Mouse (Mus musculus): Measurements from ENCODE around the gene Tra2a. TPM values are rescaled to one million over a fixed set of nuclear protein-coding genes. Genes with fewer than 3 reads are reported as not detected.

The Tra2a gene
- total and polyA plus RNA-seq, 3 experiments, result 21.0 to 26.4 (median 23.1) TPM

DNA sequence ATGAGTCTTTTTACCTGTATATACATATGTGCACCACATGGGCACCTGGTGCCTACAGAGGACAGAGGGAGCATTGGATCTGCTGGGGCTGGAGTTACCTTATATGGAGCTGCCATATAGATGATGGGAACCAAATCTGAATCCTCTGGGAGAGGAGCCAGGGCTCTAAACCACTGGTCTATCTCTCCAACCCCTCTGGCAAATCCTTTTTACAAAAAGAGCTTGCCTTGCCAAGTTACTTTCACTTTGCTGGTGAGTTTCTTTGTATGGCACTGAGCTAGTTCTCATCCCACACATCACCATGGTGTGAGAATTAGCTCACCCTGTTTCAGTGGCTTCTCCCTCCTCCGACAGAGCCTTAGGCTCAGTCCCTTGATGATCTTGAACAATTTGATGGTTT, 57.4 kb downstream of the Tra2a start:
- Histone ChIP-seq H3K79me2 (replicated peaks; ENCODE audit: control insufficient read depth, insufficient read depth, low read length) (no peaks in the 10 kb centered on the region), H3K4me1 (ENCODE audit: control insufficient read depth, insufficient read depth, low read length) (no peaks in the 10 kb centered on the region; the same call in 1 of the 2 replicates), H3K36me3 (ENCODE audit: control insufficient read depth, insufficient read depth, low read length) (no peaks in the 10 kb centered on the region), H3K9ac (ENCODE audit: low read depth, low read length) (no peak overlapping the region), H3K4me3 (no peak overlapping the region), H3K27me3 (ENCODE audit: control insufficient read depth, insufficient read depth, low read length) (no peaks in the 10 kb centered on the region), H3K27ac (no peak overlapping the region)
- 67% methylated on average over 1 of the region's 1 CpGs for WGBS
- TF ChIP-seq EP300 (IDR thresholded peaks at IDR 0.05; ENCODE audit: insufficient read depth, low read depth, low read length) (no peak), POLR2A (IDR thresholded peaks at IDR 0.05; ENCODE audit: insufficient read depth, low read depth, low read length) (no peak), CTCF (IDR thresholded peaks at IDR 0.05) (no peak)
- intact Hi-C loops (cut with DNase I), result no loop called here
- DNase-seq, result no peak

DNA sequence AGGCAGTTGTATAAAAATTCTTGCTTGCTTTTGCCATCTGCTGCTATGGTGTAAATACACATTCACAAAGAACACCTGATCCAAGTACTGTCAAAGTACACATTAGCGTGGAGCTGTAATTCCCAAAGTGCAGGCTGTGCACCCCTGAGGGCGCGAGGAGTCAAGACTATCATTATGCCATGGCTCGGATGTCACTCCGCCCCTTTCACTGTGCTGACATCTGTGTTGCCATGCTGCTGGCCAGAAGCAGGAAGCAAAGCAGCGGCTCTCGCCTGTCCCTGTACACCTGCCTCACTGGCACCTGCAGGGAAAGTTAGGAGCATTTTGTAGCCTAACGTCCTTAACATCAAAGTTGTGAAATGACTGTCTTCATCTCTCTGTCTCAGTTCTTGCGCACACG, 68.6 kb downstream of the Tra2a start:
- TF ChIP-seq POLR2A (IDR thresholded peaks at IDR 0.05; ENCODE audit: insufficient read depth, low read depth, low read length) (no peak), CTCF (IDR thresholded peaks at IDR 0.05) (no peak), EP300 (IDR thresholded peaks at IDR 0.05; ENCODE audit: insufficient read depth, low read depth, low read length) (no peak)
- Histone ChIP-seq H3K27me3 (ENCODE audit: control insufficient read depth, insufficient read depth, low read length) (no peaks in the 10 kb centered on the region), H3K9ac (ENCODE audit: low read depth, low read length) (no peak overlapping the region), H3K4me1 (ENCODE audit: control insufficient read depth, insufficient read depth, low read length) (no peaks in the 10 kb centered on the region), H3K36me3 (ENCODE audit: control insufficient read depth, insufficient read depth, low read length) (no peaks in the 10 kb centered on the region), H3K4me3 (no peak overlapping the region), H3K27ac (no peak overlapping the region), H3K79me2 (replicated peaks; ENCODE audit: control insufficient read depth, insufficient read depth, low read length) (no peaks in the 10 kb centered on the region)
- intact Hi-C loops (cut with DNase I), result no loop called here
- WGBS, result 93% methylated on average over 10 of the region's 10 CpGs
- no peak for DNase-seq

DNA sequence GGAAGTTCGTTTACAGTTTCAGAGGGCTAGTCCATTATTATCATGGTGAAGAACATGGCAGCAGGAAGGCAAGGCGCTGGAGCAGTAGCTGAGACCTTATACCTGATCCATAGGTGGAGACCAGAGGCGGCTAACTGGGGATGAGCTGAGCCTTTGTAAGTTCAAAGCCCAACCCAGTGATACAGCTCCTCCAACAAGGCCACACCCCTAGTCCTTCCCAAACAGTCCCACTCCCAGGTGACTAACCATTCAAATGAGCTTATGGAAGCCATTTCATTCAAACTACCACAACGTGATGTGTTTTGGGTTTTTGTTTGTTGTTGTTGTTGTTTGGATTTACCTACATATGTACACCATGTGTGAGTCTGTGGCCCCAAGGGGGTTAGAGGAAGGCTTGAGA, 69.3 kb downstream of the Tra2a start:
- intact Hi-C loops (cut with DNase I), result no loop called here

More for the DNA sequence above, 69.3 kb downstream of the Tra2a start:
- Histone ChIP-seq H3K4me3 (no peak overlapping the region), H3K4me1 (ENCODE audit: control insufficient read depth, insufficient read depth, low read length) (no peaks in the 10 kb centered on the region), H3K36me3 (ENCODE audit: control insufficient read depth, insufficient read depth, low read length) (no peaks in the 10 kb centered on the region), H3K27ac (no peak overlapping the region), H3K79me2 (replicated peaks; ENCODE audit: control insufficient read depth, insufficient read depth, low read length) (no peaks in the 10 kb centered on the region), H3K27me3 (ENCODE audit: control insufficient read depth, insufficient read depth, low read length) (no peaks in the 10 kb centered on the region), H3K9ac (ENCODE audit: low read depth, low read length) (no peak overlapping the region)
- TF ChIP-seq POLR2A (IDR thresholded peaks at IDR 0.05; ENCODE audit: insufficient read depth, low read depth, low read length) (no peak), CTCF (IDR thresholded peaks at IDR 0.05) (no peak), EP300 (IDR thresholded peaks at IDR 0.05; ENCODE audit: insufficient read depth, low read depth, low read length) (no peak)
- WGBS, result 95% methylated on average over 4 of the region's 4 CpGs
- no peak for DNase-seq

Other genes starting within 250 kb of the Tra2a start
- 1 to 10 TPM in 1 of 2 experiments, under 1 TPM in 1; 0.84 to 1.3 TPM for gene Gpnmb, start 227.5 kb downstream of the Tra2a start, total RNA-seq (2021)
- 2.4 and 4.9 TPM in 2 replicates for gene Gpnmb, start 227.5 kb downstream of the Tra2a start, polyA plus RNA-seq (2012; rRNA removed)
- gene Malsu1, start 190.2 kb downstream of the Tra2a start, total RNA-seq (2021), result 10 to 100 TPM; 34.4 to 39.0 TPM
- 14.5 and 15.4 TPM in 2 replicates for gene Malsu1, start 190.2 kb downstream of the Tra2a start, polyA plus RNA-seq (2012; rRNA removed)
- gene Igf2bp3, start 49.1 kb downstream of the Tra2a start, total RNA-seq (2021), result not detected
- not detected in 2 replicates for gene Igf2bp3, start 49.1 kb downstream of the Tra2a start, polyA plus RNA-seq (2012; rRNA removed)
- 1 to 10 TPM; 4.4 to 4.8 TPM for gene Ccdc126, start 55.2 kb upstream of the Tra2a start, total RNA-seq (2021)
- gene Ccdc126, start 55.2 kb upstream of the Tra2a start, polyA plus RNA-seq (2012; rRNA removed), result 2.5 and 3.3 TPM in 2 replicates
- gene Fam221a, start 103.7 kb upstream of the Tra2a start, total RNA-seq (2021), result under 1 TPM in 1 of 2 experiments, not detected in 1; 0.44 TPM
- gene Fam221a, start 103.7 kb upstream of the Tra2a start, polyA plus RNA-seq (2012; rRNA removed), result 0.47 and 1.8 TPM in 2 replicates
- under 1 TPM; 0.18 to 0.23 TPM for gene Stk31, start 131.6 kb upstream of the Tra2a start, total RNA-seq (2021)
- gene Stk31, start 131.6 kb upstream of the Tra2a start, polyA plus RNA-seq (2012; rRNA removed), result 0.08 TPM in 1 of 2 replicates, not detected in the other

Measured in heart, adult 2 months (tissue).